Mouse (Mus musculus) liver, embryonic 12.5 days (tissue): ENCODE data around the gene Camta1. TPM values are rescaled to one million over a fixed set of nuclear protein-coding genes. Genes with fewer than 3 reads are reported as not detected.

Experiments used
- ATAC-seq: fragments of 200-750 bp; cut with Nextera tagmentation; 2 replicates; pipeline ENCODE4 v1.8.0; 2017; ENCODE audit warnings: moderate number of reproducible peaks, mild to moderate bottlenecking, moderate library complexity
- H3K27ac ChIP-seq: fragments of 300-500 bp; sonication (generic); 2 replicates; pipeline ENCODE4 v1.5.1; 2016; ENCODE audit warnings: mild to moderate bottlenecking
- H3K27me3 ChIP-seq: fragments of 300-500 bp; sonication (generic); replicated peaks from 2 replicates; pipeline ENCODE4 v1.6.1; 2016; ENCODE audit warnings: mild to moderate bottlenecking, moderate library complexity
- H3K36me3 ChIP-seq: fragments of 300-500 bp; sonication (generic); 2 replicates; pipeline ENCODE4 v1.6.1; 2016; ENCODE audit warnings: mild to moderate bottlenecking, moderate library complexity
- H3K4me1 ChIP-seq: fragments of 300-500 bp; sonication (generic); 2 replicates; pipeline ENCODE4 v1.6.1; 2016
- H3K4me2 ChIP-seq: fragments of 300-500 bp; sonication (generic); 2 replicates; pipeline ENCODE4 v1.6.1; 2016; ENCODE audit warnings: mild to moderate bottlenecking, moderate library complexity
- H3K4me3 ChIP-seq: fragments of 300-500 bp; sonication (generic); 2 replicates; pipeline ENCODE4 v1.5.1; 2016; ENCODE audit warnings: mild to moderate bottlenecking, moderate library complexity
- H3K9ac ChIP-seq: fragments of 300-500 bp; sonication (generic); 2 replicates; pipeline ENCODE4 v1.6.1; 2016; ENCODE audit warnings: mild to moderate bottlenecking, moderate library complexity
- H3K9me3 ChIP-seq: fragments of 300-500 bp; sonication (generic); replicated peaks from 2 replicates; pipeline ENCODE4 v1.6.1; 2016; ENCODE audit warnings: mild to moderate bottlenecking, moderate library complexity
- WGBS: fragments of 180-500 bp; shearing (Covaris S2); methylation state at CpG from one replicate; pipeline ENCODE4 v1.1.7; 2016; ENCODE audit not compliant: insufficient replicate concordance; 5-methylcytosine and 5-hydroxymethylcytosine counted together
- polyA plus RNA-seq: library from polyadenylated mRNA; unstranded; fragments of >200 nt; fragmentation: Nextera tagmentation; extraction: Ambion mirVana; gene quantifications from 2 replicates; pipeline ENCODE4 v1.2.1, GENCODE M21; 2016

Camta1 gene
- polyA plus RNA-seq, 1 experiment from 2014 or later = 49.6 TPM

DNA sequence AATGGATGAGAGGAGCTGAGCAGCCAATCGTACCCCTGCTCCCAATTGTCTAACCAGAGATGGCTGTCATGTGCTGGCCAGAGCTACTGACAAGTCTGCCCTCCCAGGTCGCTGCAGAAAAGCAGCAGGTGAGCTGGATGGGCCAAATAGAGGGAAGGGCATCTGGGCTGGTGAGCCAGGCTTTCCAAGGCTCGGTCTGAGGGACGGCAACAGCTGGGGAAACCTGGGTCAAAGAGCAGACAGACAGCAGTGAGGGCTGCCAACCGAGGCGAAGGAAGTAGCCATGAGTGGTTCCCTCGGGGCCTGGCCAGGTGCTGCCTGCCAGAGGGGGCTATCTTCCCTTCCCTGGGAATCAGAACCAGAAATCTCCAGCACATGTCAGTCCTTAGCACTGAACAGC is 109.1 kb downstream of the Camta1 start:
- ATAC-seq = no peak
- H3K27ac ChIP-seq = no peak overlapping the region
- H3K4me2 ChIP-seq = no peak overlapping the region
- H3K9ac ChIP-seq = no peak overlapping the region
- WGBS = 67% methylated on average over 7 of the region's 7 CpGs
- H3K4me3 ChIP-seq = no peak overlapping the region
- H3K27me3 ChIP-seq = no peaks in the 10 kb centered on the region
- peaks cover 3% of the 10 kb centered on the region; the same call in 1 of the 2 replicates for H3K4me1 ChIP-seq
- H3K36me3 ChIP-seq = no peaks in the 10 kb centered on the region
- no peaks in the 10 kb centered on the region for H3K9me3 ChIP-seq

DNA sequence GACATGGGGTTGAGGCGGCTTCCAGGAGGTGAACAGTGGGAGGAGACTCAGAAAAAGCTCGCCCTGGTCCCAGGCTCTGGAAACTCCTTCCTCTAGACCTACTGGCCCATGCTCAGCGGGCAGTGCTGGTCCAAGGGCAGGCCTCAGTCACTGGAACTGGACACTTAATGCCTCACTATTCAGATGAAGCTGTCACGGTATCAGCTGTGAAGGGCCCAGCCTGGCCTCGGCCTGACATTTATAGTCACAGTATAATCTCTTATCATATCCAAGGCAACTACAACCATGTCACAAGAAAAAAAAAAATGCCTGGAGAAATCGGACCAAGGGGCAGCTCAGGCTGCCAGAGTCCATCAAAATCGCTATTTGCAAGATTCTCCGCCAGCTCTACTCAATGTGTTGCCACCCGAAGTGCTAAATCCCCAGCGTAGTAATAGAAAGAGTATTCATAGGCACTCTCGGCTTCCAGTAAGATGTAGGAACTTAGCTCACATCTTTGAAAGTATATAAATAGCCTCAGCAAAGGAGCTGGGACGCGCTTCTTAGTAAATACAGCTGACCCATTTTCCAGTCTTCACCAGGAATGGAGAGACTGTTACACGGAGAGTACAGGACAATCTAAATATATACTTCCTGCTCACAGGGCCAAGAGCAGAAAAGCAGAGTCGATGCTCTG is 110.3 kb downstream of the Camta1 start:
- WGBS = 70% methylated on average over 15 of the region's 15 CpGs

DNA sequence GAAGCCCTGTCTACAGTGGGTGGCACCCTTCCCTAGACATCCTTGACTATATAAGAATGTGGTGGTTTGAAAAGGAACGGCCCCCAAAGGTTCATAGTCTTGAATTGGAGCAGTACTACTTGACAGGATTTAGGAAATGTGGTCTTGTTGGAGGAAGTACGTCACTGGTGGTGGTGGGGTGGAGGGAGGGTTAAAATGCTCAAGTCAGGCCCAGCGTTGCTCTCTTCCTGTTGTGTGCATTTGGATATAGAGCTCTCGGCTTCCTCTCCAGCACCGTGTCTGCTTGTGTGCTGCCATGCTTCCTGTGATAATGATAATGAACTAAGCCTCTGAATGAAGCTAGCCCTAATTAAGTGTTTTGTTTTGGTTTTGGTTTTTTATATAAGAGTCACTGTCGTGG is 114.0 kb downstream of the Camta1 start:
- WGBS = 30% methylated on average over 6 of the region's 6 CpGs
- no peak for ATAC-seq
- no peak overlapping the region for H3K4me2 ChIP-seq
- H3K4me3 ChIP-seq = no peak overlapping the region
- H3K27ac ChIP-seq = no peak overlapping the region
- no peaks in the 10 kb centered on the region for H3K9me3 ChIP-seq
- H3K27me3 ChIP-seq = no peaks in the 10 kb centered on the region
- H3K9ac ChIP-seq = no peak overlapping the region
- H3K36me3 ChIP-seq = no peaks in the 10 kb centered on the region
- H3K4me1 ChIP-seq = peaks cover 18% of the 10 kb centered on the region

More for the DNA sequence above, 110.3 kb downstream of the Camta1 start:
- no peak for ATAC-seq
- Histone ChIP-seq H3K27ac (no peak overlapping the region), H3K4me1 (peaks cover 5% of the 10 kb centered on the region; the same call in 1 of the 2 replicates), H3K9ac (no peak overlapping the region), H3K4me3 (no peak overlapping the region), H3K36me3 (no peaks in the 10 kb centered on the region), H3K27me3 (no peaks in the 10 kb centered on the region), H3K9me3 (no peaks in the 10 kb centered on the region), H3K4me2 (no peak overlapping the region)

DNA sequence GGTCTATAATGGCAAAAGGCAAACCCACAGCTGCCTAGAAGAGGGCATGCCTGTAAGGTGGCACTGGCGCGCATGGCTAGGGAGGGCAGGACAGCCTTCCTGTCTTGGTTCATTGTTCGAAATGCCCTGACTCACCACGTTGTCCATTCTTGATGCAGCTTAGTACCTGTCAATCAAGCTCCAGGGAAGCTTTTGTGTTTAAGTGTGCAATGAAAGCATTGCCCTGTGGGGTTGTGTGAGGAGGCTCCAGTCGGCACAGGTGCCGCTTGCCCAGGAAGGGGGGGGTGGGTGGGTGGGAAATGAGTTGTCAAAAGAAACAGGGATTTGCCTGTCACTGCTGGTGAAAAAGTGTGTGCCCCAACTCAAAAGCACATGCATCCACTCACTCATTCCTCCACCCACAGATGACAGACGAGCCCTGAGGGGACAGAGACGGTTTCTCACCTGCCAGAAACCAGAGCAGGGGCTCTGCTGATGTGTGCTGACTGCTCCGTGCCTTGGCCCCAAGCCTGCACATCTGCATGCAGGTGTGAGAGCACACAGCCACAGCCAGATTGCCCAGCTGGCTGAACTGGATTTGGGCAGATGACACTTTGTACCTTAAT is 115.6 kb downstream of the Camta1 start:
- Histone ChIP-seq H3K27me3 (no peaks in the 10 kb centered on the region), H3K4me2 (no peak overlapping the region), H3K9ac (no peak overlapping the region), H3K4me3 (no peak overlapping the region), H3K9me3 (no peaks in the 10 kb centered on the region), H3K4me1 (peaks cover 34% of the 10 kb centered on the region), H3K36me3 (no peaks in the 10 kb centered on the region), H3K27ac (no peak overlapping the region)
- 77% methylated on average over 9 of the region's 9 CpGs for WGBS
- no peak for ATAC-seq

DNA sequence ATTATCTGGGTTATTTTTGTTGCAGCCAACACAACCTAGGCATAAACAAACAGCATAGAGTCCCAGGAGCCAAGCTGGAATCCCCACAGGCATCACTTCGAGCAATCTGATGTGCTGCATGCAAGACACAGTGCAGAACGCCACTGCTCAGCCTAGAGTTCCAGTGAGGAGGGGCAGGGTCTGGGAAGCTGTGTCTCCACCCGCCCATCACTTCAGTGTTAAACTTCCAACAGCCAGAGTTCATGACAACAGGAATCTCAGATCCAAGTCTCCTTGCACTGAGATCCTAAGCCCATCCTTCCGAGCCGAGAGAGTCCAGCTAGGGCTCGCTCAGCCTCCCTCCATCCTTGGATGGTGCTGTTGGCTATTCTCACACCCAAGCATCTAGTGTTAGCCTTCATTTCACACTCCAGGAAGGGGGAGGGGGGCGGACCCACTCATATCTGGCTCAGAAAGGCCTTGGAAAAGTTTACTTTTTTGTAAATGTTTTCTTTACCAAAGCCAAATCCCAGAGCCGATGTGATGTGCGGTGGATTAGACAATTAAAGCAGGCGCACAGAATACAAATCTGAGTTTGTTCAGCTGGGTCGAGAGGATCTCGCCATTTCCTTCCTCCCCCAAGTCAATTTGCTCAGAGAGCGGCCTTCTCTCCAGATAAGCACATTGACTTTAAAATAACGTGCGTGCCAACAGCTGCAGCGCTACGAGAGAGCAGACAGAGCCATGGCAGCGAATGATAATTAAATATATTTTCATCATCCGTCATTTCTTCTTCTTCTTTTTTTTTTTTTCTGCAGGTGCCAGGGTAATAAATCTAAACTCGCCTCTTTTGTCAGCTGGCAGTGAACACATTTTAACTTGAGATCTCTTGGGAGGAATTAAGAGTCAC is 120.2 kb downstream of the Camta1 start:
- H3K27ac ChIP-seq = peak overlapping the region; percentile 54; the same call in 1 of the 2 replicates
- H3K9me3 ChIP-seq = no peaks in the 10 kb centered on the region
- H3K4me1 ChIP-seq = peaks cover 52% of the 10 kb centered on the region
- H3K4me2 ChIP-seq = peak overlapping the region; percentile 31
- peak; percentile 63; the same call in 1 of the 2 replicates for ATAC-seq
- 33% methylated on average over 20 of the region's 20 CpGs for WGBS
- H3K27me3 ChIP-seq = no peaks in the 10 kb centered on the region; the same call in 1 of the 2 replicates
- no peak overlapping the region for H3K9ac ChIP-seq
- no peaks in the 10 kb centered on the region for H3K36me3 ChIP-seq
- H3K4me3 ChIP-seq = no peak overlapping the region

DNA sequence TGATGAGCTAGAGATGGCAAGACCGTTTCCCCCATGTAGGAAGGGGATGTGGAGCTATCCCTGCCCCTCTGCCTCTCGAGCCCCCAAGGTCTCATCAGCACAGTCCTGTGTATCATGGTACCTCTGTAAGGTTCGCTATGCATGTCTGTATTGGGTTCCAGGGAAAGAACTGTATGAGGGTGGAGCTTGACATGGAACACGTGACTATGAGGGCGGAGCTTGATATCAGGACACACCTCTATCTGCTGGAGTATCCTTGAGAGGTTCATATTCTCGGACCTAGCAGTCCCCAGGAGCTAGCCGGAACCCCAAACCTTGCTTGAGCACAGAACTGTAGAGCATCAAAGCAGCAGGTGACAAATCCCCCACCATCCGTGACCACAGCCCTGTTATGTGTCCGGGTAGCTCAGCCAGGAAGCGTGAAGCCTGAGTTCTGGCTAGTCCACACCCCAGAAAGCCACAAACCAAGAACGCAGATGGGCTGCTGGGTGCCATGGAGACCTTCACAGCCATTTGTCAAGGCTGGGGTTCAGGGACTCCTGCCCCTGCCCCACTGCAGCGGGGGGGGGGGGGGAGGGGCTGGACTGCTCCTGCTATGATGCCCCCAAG is 122.2 kb downstream of the Camta1 start:
- Histone ChIP-seq H3K27me3 (no peaks in the 10 kb centered on the region; the same call in 1 of the 2 replicates), H3K4me1 (peaks cover 47% of the 10 kb centered on the region), H3K9ac (no peak overlapping the region), H3K36me3 (no peaks in the 10 kb centered on the region), H3K4me3 (no peak overlapping the region), H3K27ac (no peak overlapping the region), H3K9me3 (no peaks in the 10 kb centered on the region), H3K4me2 (no peak overlapping the region)
- WGBS = 64% methylated on average over 12 of the region's 12 CpGs
- ATAC-seq = peak; percentile 66

DNA sequence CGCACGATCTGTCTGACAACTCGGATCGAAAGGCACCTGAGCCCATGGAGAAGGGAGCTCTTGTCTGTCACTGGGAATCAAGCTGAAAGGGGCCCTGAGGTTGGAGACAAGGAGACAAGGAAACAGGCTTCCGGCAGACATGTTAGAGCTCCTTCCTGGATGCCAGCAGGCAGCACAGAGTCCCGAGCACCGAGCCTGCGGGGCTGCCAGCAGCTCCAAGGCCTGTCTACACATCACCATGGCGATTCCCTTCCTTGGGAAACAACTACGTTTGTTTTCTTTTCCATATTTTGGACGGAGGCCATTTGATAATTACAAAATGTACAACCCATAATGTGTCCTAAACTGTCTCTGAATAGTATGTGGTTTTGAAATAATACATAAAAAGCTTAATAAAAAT is 122.8 kb downstream of the Camta1 start:
- 73% methylated on average over 11 of the region's 11 CpGs for WGBS
- Histone ChIP-seq H3K27ac (no peak overlapping the region), H3K9ac (no peak overlapping the region), H3K4me3 (no peak overlapping the region), H3K27me3 (no peaks in the 10 kb centered on the region; the same call in 1 of the 2 replicates), H3K4me2 (no peak overlapping the region), H3K36me3 (no peaks in the 10 kb centered on the region), H3K9me3 (no peaks in the 10 kb centered on the region), H3K4me1 (peaks cover 47% of the 10 kb centered on the region)
- no peak for ATAC-seq

DNA sequence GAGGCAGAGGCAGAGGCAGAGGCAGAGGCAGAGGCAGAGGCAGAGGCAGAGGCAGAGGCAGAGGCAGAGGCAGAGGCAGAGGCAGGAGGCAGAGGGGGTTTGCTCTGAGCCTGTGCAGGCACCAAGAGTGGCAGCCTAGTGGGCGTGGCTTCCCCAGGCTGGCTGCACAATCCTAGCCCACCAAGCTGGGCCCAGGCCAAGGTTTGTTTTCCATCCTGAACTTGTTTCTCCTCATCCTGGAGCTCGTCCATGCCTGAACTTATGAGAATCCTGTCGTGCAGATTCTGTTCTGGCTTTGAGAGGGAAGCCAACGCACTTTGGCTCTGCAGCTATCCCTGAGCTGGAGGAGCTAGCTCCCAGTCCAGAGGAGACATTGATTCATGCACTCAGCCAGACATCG is 123.4 kb downstream of the Camta1 start:
- ATAC-seq = no peak
- Histone ChIP-seq H3K36me3 (no peaks in the 10 kb centered on the region), H3K4me2 (no peak overlapping the region), H3K27me3 (no peaks in the 10 kb centered on the region; the same call in 1 of the 2 replicates), H3K4me1 (peaks cover 47% of the 10 kb centered on the region), H3K9ac (no peak overlapping the region), H3K27ac (no peak overlapping the region), H3K4me3 (no peak overlapping the region), H3K9me3 (no peaks in the 10 kb centered on the region)
- 74% methylated on average over 5 of the region's 5 CpGs for WGBS

DNA sequence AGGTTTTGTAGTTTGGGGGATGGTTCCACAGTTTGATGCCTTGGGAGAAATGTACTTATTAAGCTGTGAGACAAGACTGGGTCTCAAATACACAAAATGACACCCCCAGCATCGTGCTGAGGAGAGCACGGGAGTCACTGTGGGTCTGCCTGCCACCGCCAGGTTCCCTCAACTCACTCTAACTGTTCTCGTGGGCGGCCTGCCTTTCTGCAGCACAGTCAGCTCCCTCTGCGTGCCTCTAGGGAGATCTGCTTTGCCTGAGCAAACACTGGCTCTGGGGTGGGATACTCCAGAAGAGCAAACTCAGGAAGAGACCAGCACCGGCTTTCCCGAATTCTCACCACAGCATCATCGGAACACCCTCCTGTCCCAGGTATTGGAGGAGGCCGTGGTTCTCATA is 129.0 kb downstream of the Camta1 start:
- Histone ChIP-seq H3K27ac (no peak overlapping the region), H3K9ac (no peak overlapping the region), H3K4me3 (no peak overlapping the region), H3K36me3 (no peaks in the 10 kb centered on the region), H3K4me1 (peaks cover 53% of the 10 kb centered on the region), H3K4me2 (no peak overlapping the region), H3K27me3 (no peaks in the 10 kb centered on the region), H3K9me3 (no peaks in the 10 kb centered on the region)
- WGBS = 73% methylated on average over 10 of the region's 10 CpGs
- no peak for ATAC-seq

DNA sequence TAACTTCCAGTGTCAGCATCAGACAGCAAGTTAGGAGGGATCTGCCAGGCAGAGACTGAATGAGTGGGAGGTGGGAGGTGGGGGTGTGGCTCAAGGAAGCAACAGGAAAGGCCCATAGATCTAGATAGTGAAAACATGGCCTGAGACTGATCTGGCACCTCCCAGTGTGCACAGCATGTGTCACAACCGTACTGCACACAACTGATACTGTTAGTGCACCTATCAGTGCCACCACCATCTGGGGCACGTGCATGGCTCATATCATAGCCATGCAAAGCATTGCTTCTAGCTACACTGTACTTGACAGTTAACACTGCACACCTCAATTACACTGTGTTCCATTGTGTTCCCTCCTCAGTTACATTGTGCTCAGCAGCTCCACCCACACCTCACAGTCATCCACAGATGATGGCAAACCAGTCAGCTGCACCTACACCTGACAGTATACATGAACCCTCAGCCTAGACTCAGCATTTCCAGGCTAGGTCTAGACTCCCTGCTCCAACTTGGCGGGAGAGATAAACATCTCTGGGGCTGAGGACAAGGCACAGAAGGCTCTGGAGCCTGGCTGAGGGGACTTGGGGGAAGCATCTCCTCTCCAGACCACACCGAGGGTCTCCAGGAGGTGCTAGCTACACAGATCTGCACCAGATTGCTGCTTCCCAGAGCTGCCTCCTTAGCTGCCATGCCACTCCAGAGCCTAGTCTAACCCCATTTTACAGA is 131.5 kb downstream of the Camta1 start:
- peaks cover 71% of the 10 kb centered on the region for H3K4me1 ChIP-seq
- WGBS = 24% methylated on average over 4 of the region's 4 CpGs
- peak; percentile 97 for ATAC-seq
- H3K9me3 ChIP-seq = no peaks in the 10 kb centered on the region
- H3K27me3 ChIP-seq = no peaks in the 10 kb centered on the region
- H3K4me2 ChIP-seq = peak overlapping the region; percentile 48
- H3K27ac ChIP-seq = peak overlapping the region; percentile 91
- H3K4me3 ChIP-seq = no peak overlapping the region
- H3K9ac ChIP-seq = peak overlapping the region; percentile 60
- H3K36me3 ChIP-seq = no peaks in the 10 kb centered on the region

DNA sequence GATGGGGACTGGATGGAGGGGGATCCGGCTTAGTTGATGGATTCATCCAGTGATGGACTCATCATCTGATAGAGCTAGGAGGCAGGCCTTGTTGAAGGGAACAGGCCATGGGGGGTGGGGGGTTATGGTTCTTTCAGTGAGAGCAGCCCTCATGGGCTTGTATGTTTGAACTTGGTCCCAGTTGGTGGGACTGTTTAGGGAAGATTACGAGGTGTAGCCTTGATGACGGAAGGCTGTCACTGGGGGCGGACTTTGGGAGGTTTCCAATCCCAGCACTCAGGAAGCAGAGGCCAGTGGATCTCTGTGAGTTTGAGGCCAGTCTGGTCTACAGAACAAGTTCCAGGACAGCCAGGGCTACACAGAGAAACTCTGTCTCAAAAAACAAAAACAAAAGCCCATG is 132.6 kb downstream of the Camta1 start:
- Histone ChIP-seq H3K27ac (peak overlapping the region; percentile 91), H3K9me3 (no peaks in the 10 kb centered on the region), H3K4me1 (peaks cover 79% of the 10 kb centered on the region), H3K4me2 (no peak overlapping the region), H3K4me3 (no peak overlapping the region), H3K36me3 (no peaks in the 10 kb centered on the region), H3K27me3 (no peaks in the 10 kb centered on the region), H3K9ac (peak overlapping the region; percentile 49)
- 69% methylated on average over 4 of the region's 4 CpGs for WGBS
- no peak for ATAC-seq
